Mouse (Mus musculus): ENCODE measurements at regions not wholly inside any gene's neighbourhood (a gene's known extent, or its start where the extent isn't known, plus 50 kb on each side); places are given as distances from the start of the nearest gene placed in this dataset.
A peak's percentile ranks its signal among the peaks of the same experiment; 100 is the strongest.

GRCm38 (mm10) chr4:53320735-53321449 is 119.3 kb upstream of the Slc44a1 start:
- DNase-seq (ENCODE audit: low spot score): no peak

DNA sequence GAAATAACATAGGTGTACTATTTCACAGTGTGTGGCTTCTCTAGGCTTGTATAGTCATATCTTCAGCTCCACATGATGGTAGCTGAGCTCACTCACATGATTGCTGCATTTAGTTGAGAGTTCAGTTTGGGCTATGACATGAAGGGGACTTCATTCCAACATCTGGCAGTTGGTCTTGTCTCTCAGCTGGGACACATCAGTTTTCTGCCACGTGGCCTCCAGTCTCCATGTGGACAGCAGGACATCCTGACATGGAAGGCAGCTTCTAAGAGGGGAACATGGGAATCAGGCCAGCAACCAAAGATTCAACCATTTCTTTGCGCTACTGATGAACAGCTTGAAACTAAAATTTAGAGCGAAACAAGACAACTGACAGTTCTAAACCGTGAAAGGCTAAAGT is 121.2 kb upstream of the Slc44a1 start:
- DNase-seq (ENCODE audit: low spot score): no peak

- no peak for DNase-seq (ENCODE audit: low spot score)
Measured at GRCm38 (mm10) chr4:53318181-53318580, 122.0 kb upstream of the Slc44a1 start.

DNA sequence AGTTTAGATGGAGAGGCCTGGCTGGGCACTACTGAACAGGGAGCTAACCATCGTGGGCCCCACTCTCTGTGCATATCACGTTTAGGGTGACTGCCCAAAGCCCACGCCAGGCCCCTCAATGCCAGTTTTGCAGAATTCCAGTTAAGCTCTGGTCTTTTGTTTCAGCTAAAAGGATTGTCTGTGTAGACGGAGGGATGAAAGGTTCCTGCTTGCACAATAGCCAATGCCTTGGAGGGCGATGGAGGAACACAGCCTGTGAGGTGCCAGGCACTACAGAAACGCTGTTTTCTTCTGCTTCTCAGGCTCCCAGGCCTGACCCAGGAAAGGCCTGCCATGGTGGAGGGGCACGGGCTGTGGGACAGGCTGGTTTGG is 122.8 kb upstream of the Slc44a1 start:
- DNase-seq (ENCODE audit: low spot score): no peak

GRCm38 (mm10) chr4:53316796-53317452 is 123.3 kb upstream of the Slc44a1 start:
- DNase-seq (ENCODE audit: low spot score): no peak

GRCm38 (mm10) chr4:53315876-53316762 is 124.1 kb upstream of the Slc44a1 start:
- DNase-seq (ENCODE audit: low spot score): peak; percentile 51

DNA sequence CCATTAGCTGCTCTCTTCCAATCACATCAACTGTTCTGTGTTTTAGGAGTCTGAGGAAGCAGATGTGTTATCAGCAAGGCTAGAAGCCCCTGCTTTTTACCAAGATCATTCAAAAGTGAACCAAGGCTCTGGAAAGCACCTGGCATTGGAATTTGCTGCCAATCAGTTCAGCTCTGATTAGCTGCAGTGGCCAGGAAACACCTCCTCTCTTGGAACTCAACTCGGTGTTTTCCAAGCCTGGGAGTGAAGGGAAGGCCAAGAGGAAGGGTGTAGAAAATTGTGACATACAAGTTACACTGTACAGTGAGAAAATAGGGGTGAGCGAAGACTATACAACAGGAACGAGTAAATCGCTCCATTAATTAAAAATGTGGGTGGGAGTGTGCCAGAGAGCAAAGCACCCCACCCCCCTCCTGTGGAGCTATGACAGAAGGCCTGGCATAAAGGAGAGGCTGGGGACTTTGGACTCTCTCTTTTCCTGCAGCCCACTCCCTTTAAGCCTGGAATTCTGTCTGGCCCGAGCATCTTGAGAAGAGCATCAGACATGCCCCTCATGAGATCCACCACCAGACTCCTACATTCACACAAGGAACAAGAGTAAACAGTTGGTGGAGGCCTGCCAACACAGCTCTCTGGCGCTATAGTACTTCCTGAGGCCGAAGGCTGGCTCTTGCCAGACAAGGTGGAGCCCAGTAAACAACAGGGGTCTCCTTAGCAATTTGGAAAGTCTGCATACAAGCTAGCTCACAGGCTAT is 124.9 kb upstream of the Slc44a1 start:
- DNase-seq (ENCODE audit: low spot score): peak; percentile 77

- DNase-seq (ENCODE audit: low spot score): no peak
Measured at GRCm38 (mm10) chr4:53314076-53314475, 126.1 kb upstream of the Slc44a1 start.

DNA sequence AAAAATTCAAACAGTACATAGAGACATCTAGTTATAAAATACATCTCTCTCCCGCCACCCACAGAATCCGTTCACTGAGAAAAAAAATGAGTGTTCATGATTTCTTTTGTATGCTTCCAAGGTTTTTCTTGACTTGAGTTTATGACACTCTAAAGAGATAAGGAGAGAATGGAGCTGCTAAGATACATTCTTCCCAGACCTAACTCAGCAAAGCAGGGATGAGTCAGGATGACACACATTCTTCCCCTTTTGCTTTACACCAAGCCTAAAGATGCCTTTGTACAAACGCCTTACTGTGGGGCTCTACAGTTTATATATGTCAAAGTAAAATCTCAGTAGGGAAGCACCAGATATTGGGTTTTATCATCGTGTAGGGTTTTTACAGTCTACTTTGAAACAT is 133.1 kb upstream of the Slc44a1 start:
- DNase-seq (ENCODE audit: low spot score): no peak

DNA sequence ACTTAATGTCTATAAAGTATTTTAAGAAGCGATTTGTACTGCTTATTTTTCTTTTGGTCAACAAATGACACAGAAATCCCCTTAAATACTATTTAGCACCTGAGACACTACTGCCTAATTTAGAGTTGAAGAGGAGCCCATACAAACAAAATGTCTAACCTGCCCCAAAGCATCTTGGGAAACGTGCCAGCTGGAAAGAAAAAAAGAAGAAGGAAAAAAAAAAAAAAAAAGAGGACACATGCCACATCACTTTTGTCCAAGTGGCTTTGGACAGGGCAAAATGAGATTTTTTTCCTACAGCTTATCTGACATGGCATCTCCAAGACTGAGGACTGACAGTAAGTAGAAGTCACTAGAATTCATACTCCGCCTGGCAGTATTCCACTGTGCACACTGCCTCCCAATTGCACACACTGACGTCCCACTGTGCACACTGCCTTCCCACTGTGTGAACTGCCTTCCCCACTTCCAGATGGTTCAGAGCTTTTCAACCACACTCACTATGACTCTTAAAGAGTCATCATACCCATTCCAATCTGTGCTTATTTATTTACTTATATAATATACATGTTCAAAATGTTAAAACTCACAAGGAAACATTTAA is 135.3 kb upstream of the Slc44a1 start:
- DNase-seq (ENCODE audit: low spot score): no peak

DNA sequence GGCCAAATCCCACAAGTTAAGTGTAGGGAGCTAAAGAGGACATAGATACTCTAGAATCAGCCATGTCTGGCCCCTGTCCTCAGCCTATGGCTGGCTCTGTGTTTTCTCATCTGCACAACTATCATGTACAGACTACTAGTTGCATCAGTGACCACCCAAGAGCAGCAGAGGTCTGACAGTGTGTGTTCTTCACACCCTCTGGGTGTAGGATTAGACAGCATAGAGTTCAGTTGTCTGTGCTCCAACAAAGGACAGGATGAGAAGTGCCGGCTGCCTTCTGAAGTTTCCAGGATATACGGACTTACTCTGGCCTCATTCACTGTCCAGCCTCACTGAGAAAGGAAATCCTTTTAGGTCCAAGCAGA is 135.9 kb upstream of the Slc44a1 start:
- DNase-seq (ENCODE audit: low spot score): no peak

GRCm38 (mm10) chr4:53303621-53304289 is 136.5 kb upstream of the Slc44a1 start:
- no peak for DNase-seq (ENCODE audit: low spot score)

DNA sequence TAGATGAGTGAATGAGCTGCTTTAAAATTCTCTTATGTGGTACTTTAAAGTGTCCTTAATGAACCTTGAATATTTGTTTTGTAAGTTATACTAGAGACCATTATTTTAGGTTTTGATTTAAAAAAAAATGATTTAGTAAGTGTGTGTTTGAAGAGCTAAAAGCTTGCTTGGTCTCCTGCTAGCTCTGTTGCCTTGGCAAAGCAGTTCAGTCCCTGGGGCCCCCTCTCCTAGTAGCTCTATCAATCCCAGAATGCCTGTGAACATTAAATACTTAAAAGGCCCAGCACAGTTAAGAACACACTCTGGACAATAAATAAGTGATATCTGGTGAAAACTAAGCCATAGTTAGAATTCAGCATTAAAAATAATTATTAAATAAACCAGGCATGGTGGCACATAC is 138.3 kb upstream of the Abca1 start:
- no peak for DNase-seq (ENCODE audit: low spot score)

GRCm38 (mm10) chr4:53292606-53293005 is 132.9 kb upstream of the Abca1 start:
- DNase-seq (ENCODE audit: low spot score): no peak

DNA sequence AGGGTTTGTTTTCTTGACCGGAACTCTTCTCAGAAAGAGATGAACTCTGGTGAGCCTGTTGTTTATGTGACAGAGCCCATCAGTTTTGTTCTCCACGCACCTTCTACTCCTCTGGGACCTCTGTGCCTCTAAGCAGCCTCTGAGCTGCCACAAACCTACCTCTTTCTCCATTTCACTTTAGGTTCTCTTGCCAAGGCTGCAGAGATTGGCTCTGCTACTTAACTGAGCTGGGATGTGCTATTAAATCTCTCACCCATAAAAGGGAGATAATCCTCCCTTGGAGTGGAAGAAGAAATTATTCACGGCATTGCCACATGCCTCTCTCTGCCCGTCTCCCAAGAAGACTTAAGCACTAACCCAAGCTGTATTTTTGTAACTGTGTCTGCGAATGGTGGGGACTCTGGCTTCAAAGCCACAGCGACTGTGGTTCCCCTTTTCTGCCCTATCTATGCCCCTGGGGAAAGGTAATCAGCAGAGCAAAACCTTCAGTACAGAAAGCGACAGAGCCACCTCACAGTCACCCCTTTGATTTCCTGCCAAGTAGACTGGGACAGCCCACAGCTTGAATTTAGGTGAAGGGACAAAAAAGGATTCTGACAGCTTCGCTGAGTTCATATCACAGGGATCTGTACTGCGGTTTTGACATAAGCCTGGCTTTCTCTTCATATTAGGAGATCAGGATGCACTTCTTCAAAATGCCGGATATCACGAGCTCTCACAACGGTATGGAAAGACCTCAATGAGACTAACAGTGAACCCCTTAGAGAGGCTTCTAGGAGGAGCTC is 118.2 kb upstream of the Abca1 start:
- DNase-seq (ENCODE audit: low spot score): peak; percentile 36

DNA sequence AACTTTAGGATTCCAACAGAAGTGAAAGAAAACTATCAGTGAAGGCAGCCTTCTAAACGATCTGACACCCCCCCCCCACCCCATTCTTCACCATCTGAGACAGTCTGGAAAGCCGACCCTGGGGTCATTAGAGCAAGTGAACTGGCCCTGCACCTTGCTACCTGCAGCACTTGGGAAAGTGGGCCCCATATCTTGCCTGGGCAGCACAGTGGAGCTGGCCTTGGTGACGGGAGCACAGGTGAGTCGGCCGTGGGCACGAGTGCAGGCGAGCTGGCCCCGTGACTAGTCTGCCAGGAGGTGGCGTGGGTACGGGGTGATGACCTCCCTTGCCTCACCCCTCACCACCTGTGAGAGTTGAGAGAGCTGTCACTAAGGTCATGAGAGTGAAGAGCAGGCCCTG is 110.7 kb upstream of the Abca1 start:
- DNase-seq (ENCODE audit: low spot score): no peak

DNA sequence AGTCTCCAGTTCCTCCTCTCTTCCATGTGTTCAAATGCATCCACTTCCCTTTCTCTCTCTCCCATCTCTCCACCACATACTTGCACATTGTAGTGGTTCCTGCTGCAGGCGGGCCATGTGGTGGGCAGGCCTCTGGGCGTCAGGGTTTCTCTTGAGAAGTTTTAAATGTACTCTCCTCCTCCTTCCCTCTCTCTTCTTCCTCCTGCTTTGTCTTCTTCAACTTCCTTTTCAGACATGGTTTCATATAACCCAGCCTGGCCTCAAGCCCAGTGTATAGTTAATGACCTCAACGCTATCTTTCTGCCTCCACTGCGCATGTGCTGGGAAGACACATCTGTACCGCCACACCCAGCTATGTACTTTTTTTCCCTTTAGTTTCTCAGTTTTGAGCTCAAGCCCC is 110.3 kb upstream of the Abca1 start:
- DNase-seq (ENCODE audit: low spot score): no peak

DNA sequence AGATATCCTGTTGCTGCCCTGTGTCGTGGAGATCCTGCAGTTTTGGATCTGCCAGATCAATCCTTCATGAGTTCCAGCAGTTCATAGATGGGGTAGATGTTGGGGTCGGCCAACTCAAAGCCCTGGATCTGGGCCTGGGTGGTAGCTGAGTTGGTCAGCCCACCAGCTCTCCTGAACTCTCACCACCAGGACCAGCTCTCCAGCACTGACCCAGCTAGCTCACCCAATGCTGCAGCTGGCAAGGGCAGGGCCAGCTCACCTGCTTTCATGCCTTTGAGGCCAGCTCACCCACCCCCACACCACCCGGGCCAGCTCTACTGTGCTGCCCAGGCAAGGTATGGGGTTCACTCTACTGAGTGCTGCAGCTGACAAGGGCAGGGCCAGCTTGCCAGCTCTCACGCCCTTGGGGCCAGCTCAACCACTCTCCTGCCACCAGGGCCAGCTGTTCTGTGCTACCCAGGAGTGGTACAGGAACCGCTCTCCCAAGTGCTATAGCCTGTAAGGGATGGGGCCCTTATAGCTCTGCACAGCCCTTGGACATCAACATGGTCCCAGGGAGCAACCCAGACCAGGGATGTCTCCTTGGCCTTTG is 109.7 kb upstream of the Abca1 start:
- no peak for DNase-seq (ENCODE audit: low spot score)

- DNase-seq (ENCODE audit: low spot score): no peak
Measured at GRCm38 (mm10) chr4:53264901-53265300, 105.2 kb upstream of the Abca1 start.

- DNase-seq (ENCODE audit: low spot score): no peak
Measured at GRCm38 (mm10) chr4:53264501-53264900, 104.8 kb upstream of the Abca1 start.

All from lung, postnatal 25 days (tissue).